ENCODE assay signal across 20 mouse cellular contexts in genomic region chr2:74424726-74425125, GRCm38 (mm10).
A peak's percentile ranks its signal among the peaks of the same experiment; 100 is the strongest.
DNase-seq lines count a peak whose midpoint lies in the region; ATAC-seq lines count a peak whose summit lies in the region.
"Had no signal": no experiment of that assay in that cellular context is flagged by ENCODE, and none has a peak within 500 bp of the region (broad histone marks: within the 10 kb centered on the region; RNA-seq: fewer than 3 reads in every experiment).

No protein-coding gene starts in this region.

- peak; percentile 50 for DNase-seq in layer of hippocampus, adult 11-12 months (ENCODE audit: low spot score)
- DNase-seq in layer of hippocampus, postnatal 25 days (ENCODE audit: extremely low spot score in 1 of 2, low spot score in 1 of 2): no peak
- DNase-seq in layer of hippocampus, postnatal 14 days (ENCODE audit: low spot score in 2 of 2): peak; percentile 25 to 74
- DNase-seq in left cerebral cortex, postnatal 36 days (ENCODE audit: low spot score in 2 of 2): peak; percentile 54 to 65
- DNase-seq in kidney, adult 8-10 months: no peak
- DNase-seq in adipocyte (ENCODE audit: low spot score): no peak
- no peak for DNase-seq in gastrocnemius, postnatal 25 days
- DNase-seq: adrenal gland, postnatal 14 days; cerebellum, adult 11-12 months; cerebellum, postnatal 14 days; gastrocnemius, postnatal 10 days; heart, adult 2 months; heart, postnatal 4 days; thymus, postnatal 36 days had no signal

- intact Hi-C loops in left cerebral cortex, postnatal 36 days (cut with DNase I): no loop called here

- peak; percentile 94 for ATAC-seq in frontal cortex, adult (ENCODE audit: low TSS enrichment)
- ATAC-seq: CD4-positive, CD25-positive, alpha-beta regulatory T cell, adult 4 months; forebrain, embryonic 16.5 days; intestine, embryonic 16.5 days; midbrain, embryonic 13.5 days; Patski had no signal

Comparison
In these comparisons a context has a peak if more than half of its experiments do, and no peak if none do; other contexts are left out.
1. DNase-seq: peak in layer of hippocampus, adult 11-12 months (single experiment), layer of hippocampus, postnatal 14 days (2 of 2) and left cerebral cortex, postnatal 36 days (2 of 2); none in layer of hippocampus, postnatal 25 days (0 of 2), kidney, adult 8-10 months (0 of 2), adipocyte (single experiment) and gastrocnemius, postnatal 25 days (single experiment).